Mouse (Mus musculus) neutrophil, adult 83 days (primary cell): ENCODE results near the gene Epha8. TPM values are rescaled to one million over a fixed set of nuclear protein-coding genes. Genes with fewer than 3 reads are reported as not detected.

Experiments used
- total RNA-seq, 2 experiments: library from RNA; stranded (reverse); gene quantifications; one replicate each; pipeline ENCODE4 v1.2.4; 2023

Gene Epha8
- total RNA-seq = not detected

DNA sequence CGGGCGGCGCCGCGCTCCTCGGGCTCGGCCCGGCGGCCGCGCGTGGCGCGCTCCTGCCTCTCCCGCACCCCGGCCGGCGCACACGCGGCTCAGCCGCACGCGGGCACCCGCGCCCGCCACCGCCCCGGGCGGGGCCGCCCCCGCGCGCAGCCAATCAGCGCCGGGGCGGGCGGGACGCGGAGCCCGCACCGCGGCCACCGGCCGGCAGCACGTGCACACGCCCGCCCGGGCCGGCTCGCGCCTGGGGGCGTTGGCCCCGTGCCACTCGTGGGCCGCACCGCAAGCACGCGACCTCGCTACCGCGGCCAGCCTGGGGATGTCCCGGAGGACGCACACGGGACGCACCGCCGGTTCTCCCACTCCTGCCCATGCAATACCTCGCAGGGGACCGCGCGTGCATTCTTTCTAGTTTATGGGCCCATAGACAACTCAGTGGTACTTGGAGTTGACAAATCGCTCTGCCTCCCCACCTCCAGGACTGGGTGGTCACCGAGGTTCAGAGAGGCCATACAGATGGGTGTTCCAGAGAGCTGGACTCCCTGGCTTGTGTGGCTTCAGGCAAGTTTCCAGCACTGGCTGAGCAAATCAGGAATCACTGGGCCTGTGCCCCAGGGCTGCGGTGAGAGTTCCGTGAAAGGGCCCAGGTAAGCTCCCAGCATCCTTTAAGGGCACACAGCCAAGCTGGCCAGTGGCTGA lies at the start of gene Epha8:
Gene Epha8, minus strand, starts transcription at position 66 of the 696 bp plus-strand sequence.

DNA sequence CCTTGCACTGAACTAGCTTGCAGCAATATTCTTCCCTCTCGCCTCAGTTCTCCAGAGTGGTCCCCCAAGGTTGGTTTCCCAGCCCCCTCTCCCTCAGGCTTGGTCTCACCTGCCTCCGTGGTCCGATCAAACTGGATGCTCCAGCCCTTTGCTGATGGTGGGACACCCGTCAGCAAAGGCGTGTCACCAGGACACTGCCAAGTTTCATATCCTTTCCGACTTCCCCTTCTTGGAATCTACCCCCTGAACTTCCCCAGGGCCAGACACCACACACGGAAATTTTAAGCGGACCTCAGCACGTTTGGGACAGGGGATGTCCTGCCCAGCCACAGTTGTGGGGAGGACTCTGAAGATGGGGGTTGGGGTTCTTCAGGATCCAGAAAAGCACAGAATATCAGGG lies 58.0 kb downstream of the Epha8 start, which contains the start of gene C1qa:
Gene C1qa, minus strand, starts transcription at position 167 of the 400 bp plus-strand sequence.

DNA sequence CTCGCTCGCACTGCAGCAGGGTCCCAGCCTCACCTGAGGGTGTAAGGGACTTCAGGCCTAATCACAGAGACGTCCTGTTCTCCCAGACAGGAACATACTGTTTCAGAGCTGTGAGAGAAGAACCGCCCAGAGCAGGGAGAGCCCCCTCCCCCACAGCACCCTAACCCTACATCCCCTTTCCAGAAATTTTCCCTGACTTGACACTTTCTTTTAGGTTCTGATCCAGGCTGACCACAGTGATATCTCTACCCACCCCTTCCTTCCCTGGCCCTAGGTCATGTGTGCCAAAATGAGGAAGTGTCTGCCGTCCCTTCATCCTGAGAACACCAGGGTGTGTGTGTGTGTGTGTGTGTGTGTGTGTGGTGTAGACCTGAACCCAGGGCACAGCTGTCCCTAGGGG lies 63.8 kb downstream of the Epha8 start, which contains the start of gene C1qc:
Gene C1qc, minus strand, starts transcription at position 255 of the 400 bp plus-strand sequence.

GRCm38 (mm10) chr4:136886101-136886500 lies 70.5 kb downstream of the Epha8 start, which contains the start of gene C1qb:
Gene C1qb (minus strand): TSS chr4:136886187.

Other genes starting within 250 kb of the Epha8 start
- under 1 TPM; 0.07 to 0.13 TPM for gene Ephb2, start 120.8 kb downstream of the Epha8 start, total RNA-seq
- 1 to 10 TPM; 1.8 to 2.3 TPM for gene C1qb, start 70.6 kb downstream of the Epha8 start, total RNA-seq
- gene C1qc, start 63.8 kb downstream of the Epha8 start, total RNA-seq = 1 to 10 TPM in 1 of 2 experiments, under 1 TPM in 1; 0.68 to 2.0 TPM
- 1 to 10 TPM; 1.1 to 1.9 TPM for gene C1qa, start 58.0 kb downstream of the Epha8 start, total RNA-seq
- 1 to 10 TPM; 6.7 to 7.6 TPM for gene Zbtb40, start 92.0 kb upstream of the Epha8 start, total RNA-seq